Mouse (Mus musculus): ENCODE measurements around the gene Smg6. TPM values are rescaled to one million over a fixed set of nuclear protein-coding genes. Genes with fewer than 3 reads are reported as not detected.

The Smg6 gene
- total RNA-seq, 2 experiments from 2014 or later: 15.2 to 18.5 TPM

DNA sequence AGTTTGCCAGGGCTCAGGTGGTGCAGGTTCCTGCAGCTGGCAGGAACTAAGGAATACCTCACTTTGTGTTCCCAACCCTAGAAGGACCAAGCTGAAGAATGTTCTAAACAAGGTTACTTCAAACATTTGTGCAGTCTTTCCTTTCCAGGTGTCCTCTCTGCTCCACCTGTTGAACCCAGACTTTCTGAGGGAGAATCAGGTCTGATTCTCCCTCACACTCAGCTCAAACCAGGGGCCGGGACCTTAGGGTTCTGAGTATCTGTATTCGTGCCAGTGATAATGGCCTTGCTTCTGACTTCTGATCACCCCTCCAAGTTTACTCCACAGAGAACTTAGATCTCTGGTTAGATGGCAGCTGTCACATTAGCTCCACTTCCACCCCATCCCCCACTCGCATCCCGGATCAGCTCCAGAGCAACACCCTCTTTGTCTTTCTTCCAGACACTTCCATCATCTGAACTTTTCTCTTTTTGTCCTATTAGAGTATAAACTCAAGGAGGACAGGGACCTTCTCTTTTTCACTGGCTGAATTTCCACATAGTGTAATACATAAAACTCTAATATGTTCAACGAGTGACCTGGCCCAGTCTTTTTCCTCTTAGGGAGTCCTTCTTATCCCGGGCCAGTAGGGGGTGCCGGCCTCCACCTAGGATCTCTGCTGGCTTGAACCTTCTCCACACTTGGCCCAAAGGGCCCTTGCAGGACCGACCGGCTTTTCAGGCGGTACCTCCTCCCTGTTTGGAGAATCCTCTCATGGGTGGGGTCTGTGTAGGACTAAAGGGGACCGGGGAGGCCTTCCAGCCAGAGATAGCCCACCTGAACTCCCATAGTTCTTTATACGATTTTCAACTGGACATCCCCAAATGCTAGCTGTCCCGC, 267.0 kb downstream of the Smg6 start:
- peak; percentile 76 for DNase-seq

DNA sequence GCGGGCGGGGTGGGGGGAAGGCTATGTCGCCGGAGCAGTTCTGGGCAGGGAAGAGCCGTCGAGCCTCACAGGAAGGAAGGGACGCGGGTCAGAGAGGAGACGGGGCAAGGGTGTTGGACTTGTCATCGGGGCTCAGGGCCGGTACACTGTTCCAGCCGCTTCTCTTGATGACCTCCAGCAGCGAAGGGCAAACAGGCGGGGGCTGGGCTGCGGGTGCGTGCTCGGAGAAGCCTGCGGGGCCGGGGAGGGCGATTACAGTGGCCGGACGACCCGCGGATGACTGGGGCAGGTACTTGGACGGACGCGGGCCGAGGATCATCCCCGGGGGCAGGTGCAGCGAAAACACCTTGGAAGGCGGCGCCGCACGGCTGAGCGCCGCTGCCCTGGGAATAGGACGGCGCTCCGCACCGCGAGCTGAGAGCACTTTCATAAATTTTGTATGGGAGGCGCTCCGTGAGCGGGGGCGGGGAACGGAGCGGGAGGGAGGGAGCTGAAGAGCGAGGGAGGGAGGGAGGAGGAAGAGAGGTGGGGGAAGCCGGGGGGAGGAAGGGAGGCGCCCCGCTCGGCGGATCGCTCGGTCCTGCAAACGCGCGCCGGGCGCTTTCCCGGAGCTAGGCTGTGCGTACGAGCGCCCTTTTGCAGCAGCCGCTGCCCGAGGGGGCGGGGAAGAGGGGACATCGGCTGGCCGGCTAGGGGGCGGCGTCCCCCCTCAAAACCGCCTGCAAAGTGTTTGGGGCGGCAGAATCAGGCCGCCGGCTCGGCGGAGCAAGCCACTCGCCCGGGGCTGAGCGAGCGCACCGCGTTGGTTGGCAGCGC, 267.8 kb downstream of the Smg6 start, which contains the start of gene Rtn4rl1:
Rtn4rl1 (plus strand) TSS at position 528 of the 816 bp plus-strand sequence.
- peak; percentile 55 for DNase-seq

DNA sequence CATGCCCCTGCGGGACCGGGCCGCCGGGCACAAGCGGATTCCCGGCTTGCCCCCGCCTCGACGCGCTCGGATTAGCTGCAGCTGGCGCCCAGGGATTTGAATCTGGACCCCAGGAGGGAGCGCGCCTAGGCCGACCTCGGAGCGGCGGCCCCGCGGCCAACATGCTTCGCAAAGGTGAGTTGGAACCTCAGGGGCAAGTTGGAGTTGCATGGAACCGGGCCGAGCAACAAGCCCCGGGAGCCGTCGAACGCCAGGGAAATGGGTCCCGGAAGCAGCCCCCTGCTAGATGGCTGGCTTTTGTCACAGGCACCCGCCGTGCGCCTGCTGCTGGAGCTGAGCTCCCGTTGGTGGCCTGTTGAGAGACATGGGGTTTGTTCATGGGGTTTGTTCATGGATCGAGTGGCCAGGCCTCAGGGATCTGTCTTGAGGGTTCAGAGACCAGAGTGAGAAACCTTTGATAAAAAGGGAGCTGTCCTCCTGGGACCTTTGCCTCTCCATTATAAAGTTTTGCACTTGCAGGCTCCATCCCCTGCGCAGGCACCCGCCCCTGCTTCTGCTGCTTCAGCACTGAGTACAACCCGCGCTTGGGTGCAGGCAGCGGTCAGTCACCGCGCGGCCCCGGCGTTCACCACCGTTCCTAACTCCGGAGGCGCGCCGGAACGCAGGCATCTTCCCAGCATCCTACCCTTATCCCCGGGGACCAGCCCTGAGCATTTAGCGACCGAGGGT, 268.7 kb downstream of the Smg6 start:
- peak; percentile 44 for DNase-seq

DNA sequence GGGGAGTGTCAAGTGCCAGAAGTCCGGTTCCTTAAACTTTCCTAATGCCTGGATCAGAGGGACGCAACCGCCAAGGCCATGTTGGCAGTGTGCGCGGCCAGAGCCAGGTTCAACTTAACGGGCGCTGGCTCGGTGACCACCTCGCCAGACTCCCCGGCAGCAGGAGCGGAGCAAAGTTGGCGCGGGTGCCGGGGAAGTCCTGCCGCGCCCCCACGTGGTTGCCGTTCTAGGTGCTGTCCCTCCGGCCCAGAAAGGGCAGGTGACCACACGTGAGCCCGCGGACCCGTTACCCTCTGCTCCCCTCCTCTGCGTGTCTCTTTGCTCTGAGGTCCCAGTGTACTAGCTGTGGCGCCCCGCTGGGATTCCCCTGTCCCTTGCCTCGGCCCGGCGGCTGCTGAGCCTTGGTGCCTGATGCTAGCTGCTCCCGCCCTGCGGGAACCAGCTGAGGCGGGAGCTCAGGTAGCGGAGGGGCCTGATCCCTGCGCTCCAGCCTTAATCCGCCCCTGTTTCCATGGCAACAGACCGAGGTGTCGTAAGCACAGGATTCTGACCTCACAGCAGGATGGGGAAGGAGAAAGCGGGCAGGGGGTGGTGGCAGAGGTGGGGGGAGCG, 269.3 kb downstream of the Smg6 start:
- DNase-seq: peak; percentile 46

DNA sequence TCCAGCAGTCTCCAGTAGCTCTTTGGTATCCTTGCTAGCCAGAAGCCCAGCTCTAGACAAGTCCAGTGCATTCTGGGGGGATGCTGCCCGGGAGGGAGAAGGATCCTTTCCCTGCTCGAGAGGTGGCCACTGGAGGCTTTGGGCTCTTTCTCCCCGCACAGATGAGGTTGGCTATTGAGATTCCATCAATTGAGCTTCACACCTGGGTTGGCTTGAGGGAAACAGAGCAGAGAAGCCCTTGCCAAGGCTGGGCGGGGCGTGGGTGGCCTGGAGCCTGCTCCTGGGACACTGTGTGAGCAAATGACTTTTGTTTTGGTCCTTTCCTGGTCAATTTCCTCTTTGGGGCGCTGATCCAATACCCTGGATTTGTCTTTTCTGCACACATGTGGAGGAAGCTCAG, 270.5 kb downstream of the Smg6 start:
- no peak for DNase-seq

DNA sequence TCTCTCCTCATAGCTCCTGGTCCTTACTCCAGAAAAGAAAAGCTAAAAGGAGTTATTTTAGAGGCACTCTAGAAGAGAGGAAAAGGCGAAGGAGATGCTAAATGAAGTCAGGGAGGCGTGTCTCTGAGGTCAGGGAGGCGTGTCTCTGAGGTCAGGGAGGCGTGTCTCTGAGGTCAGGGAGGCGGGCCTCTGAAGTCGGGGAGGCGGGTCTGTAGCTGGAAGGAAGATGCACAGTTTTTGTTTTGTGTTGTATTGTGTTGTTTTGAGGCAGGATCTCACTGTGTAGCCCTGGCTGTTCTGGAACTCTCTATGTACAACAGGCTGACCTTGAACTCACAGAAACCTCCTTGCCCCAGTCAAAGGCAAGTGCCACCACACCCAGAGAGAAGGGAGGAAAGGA, 272.3 kb downstream of the Smg6 start:
- DNase-seq: no peak

DNA sequence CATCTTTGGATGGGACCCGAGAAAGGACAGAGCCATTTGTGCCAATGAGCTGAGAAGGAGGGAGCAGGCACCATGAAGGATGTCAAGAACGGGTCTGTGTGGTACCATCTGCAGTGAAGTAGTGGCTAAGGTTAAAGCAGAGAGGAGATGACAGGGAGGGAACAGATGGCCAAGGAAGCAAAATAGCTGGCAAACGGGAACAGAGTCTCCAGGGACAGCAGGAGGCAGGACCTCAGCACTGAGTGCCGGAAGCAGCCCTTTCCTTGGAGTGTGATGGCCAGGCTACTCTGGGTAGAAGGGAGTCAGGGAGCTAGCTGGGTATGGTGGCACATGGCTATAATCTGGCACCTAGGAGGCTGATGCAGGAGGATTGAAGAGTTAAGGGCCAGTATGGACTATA, 273.2 kb downstream of the Smg6 start:
- no peak for DNase-seq

DNA sequence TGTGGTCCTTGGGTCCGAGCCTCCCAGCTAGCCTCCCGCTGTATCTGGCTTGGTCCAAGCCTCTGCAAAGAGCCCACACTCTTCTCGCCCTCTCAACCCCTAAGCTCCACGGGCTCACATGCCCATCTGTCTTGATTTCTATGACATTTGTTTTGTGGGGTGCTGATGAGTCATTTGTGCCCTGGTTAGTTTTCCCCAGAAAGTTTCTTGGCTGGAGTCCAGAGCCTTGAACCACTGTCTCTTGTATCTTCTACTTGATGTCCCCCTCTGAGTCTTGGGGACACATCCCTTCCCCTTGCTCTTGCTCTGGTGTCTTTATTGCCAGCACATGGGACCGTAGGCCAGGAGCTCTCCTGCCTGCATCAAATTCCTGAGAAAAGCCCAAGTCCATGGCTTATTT, 274.3 kb downstream of the Smg6 start:
- no peak for DNase-seq

DNA sequence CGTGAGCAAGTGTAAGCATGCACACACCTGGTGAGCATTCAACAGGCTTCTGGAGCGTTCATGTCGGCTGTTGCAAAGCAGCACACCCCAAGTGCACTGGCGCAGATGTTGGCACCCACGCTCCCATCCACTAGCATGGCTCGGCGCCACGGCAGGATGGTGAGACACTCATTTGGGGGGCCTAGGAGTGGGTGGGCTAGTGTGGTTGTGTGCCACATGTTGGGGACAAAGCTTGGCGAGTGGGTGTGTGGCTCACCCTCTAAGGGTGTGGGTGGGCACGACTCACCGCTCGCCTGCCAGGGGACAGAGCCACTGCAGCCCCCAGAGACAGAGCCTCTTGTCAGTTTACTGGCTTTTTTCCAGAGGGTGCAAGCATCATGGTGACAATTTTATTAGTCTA, 275.3 kb downstream of the Smg6 start:
- no peak for DNase-seq

DNA sequence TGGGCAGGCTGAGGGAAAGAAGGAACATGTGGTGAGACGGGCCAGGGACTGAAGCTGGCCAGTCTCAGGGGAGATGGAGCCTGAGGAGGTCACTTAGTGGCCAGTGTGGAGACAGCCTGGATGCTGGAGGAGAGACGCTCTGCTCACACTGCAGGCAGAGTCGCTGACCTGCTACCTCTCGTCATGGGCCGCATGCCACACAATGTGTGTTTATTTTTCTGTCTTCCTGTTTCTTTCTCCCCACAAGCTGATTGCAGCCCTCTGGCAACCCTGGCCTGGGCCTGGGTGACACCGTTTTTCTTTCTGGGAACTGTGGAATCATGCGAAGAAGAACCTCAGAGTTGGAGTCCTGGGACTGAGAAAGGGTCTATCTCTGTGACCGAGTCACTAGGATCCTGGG, 276.1 kb downstream of the Smg6 start:
- no peak for DNase-seq

DNA sequence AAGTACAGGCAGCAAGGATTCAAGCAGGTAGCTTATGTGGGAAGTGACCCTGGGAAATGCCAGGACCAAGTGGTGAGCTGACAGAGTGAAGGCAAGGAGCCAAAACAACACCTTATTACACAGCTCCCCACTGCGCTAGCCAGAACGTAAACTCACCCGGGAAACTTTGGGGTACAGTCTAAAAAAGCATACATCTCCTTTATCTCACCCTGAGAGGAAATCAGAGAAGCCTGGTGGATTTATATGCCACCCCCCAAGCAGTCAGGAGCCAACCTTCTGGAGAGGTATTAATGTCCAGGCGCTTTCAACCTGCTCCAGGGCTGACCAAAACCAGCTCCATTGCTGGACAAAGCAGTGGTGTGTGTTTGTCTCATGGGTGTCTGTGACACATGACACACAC, 278.3 kb downstream of the Smg6 start:
- DNase-seq: no peak

DNA sequence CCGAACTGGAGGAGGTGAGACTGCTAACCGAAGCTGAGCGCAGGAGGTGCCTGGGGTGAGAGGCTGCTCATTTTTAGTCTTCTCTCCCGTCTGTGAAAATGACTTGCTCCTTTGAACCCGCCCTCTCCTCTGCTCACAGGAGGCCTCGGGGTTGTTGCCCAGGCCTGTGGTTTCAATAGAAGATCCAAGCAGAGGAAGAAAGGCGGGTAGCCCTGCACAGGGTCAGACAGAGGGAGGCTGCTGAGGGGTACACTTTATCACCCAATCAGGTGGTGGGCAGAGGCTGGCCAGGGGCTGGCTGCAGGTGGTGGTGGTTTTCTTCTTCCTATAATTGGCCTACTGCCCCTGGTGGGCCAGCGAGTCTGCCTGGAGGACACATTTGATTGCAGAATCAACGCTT, 278.8 kb downstream of the Smg6 start:
- DNase-seq: no peak

DNA sequence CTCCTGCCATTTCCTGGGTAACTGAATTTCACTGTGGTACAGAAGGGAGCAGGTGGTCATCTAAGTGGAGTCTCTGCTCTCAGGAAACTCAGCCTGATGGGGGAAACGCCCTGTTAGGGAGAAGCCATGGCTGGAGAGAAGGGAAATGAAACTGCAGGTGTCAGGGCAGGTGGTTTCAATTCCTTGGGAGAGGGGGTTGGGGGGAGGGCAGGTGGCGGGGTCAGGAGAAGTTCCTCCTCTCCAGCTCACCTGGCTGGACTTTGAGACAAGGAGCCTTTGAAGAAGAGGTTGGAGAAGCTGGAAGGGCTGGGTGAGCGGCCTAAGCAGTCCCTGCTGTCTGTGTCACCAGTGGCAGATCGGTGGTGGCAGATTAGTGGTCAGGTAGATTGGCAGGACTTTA, 280.7 kb downstream of the Smg6 start:
- DNase-seq: no peak

DNA sequence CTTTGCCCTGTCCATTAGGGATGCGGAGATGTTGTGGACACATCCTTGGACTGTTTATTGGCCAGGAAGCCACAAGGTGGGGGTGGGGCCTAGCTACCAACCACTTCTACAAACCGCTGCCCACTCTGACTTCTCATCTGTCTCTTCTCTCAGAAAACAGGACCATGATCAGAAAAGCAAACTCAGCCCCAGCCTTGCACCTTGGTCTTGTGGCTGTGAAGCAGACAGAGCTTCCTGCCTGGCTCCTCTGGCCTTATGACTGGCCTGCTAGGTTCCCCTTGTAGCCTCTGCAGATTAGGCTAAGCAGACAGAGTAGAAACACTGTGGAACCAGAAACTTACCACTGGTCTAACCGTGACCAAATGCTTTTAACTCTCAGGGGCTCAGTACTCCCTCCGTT, 283.7 kb downstream of the Smg6 start:
- no peak for DNase-seq

DNA sequence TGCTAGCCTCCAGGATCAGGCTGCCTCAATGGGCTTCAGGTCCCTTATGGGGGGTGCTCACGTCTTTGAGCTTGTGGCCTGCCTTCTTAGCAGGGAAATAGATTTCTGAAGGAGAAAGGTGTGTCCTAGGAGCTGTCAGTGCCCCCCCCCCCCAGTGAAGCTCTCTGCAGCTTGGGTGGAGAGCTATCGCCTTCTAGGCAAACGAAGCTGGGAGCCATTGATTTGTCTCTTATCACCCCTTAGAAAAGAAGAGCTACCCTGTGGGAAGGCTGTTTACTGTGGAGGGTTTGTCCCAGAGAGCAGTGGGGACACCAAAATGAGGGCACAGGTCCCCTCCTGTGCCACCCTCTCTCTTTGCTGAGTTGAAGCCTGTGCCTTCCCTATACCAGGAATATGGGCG, 284.5 kb downstream of the Smg6 start:
- no peak for DNase-seq

DNA sequence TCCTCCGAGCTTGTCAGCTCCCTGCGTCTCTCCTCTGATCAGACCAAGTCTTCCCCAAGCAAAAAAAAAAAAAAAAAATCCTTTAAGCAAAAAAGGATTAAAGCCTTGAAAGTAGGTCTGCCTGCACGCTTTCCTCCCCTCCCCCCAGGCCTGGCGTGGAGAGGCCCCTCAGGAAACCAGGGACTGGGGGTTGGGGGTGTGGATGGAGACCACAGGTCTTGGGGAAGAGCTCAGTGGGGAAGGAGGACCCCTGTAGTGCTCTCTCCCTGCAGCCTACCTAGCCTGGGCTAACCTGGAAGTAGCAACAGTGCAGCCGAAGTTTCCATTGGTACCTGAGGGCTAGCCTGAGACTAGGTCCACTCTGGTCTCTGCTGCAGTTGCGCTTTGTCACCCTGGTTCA, 285.1 kb downstream of the Smg6 start:
- no peak for DNase-seq

DNA sequence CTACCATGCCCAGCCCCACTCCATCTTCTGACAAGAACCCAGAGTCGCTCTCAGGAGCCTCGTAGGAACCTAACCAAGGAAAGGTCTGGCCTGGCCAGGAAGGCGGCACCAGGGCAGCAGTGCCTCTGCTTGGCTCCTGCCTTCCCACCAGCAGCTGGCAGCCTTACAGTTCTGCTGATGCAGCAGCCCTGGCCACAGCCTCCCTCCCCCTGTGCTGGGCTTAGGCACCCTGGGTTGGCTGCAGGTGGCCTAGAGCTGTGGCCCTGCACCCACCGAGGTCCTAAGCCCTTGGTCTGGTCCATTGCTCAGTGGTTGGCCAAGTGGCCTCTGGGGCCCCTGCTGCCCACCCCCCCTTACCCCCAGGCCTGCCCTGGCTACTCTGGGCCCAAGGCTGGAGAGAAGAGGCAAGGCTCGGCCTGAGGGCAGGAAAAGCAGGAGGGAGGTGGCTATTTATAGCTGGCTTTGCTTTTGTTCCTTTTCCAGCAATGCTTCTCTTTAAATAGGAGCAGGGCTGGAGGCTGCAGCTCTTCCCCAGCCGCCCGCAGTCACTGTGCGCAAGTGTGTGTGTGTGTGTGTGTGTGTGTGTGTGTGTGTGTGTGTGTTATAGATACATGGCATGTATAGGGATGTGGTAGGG, 286.5 kb downstream of the Smg6 start:
- peak; percentile 46 for DNase-seq

DNA sequence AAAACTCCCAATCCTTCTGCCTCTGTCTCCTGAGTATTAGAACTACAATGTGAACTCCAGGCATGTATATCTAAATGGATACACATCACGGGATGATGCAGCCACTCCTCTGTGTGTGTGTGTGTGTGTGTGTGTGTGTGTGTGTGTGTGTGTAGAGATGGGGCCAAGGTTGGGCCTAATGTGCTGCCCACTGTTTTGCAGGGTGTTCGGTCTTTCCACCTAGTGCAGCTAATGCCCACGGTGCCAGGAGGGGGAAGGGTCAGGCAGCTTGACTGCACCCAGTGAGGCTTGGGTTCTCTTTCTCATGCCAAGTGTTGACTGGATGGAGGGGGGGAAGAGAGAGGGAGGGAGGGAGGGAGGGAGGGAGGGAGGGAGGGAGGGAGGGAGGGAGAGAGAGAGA, 287.3 kb downstream of the Smg6 start:
- DNase-seq: no peak

DNA sequence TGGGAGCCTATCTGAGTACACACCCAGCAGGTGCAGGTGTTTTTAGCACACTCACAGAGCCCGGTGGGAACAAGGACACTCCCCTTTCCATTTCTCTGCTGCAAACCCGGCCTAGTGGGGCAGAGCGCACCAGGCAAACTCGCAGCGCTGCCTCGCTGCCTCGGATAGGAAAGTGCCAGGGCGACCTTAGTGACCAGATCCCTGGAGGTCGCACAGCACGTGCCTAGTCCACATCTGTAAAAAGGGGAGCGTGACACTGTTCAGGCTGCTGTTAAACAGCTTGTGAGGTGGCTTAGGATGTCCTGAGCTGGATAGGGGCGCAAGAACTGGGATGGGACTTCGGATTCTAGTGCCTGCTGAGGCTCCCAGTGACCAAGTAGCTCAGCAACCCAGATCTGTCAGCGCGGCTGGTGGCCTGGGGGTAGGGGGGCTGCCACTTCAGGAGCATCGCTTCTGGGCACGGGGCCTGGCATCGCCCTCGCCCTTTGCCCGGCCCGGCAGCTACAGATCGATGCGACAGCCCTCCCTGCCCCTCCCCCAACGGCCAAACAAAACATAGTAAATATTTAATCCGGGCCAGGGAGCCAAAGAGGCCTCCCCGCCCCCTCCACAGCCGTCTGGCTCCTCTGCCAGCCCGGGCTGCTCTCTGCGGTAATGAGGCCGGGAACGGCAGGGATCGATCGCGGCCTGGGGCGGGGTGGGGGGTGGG, 287.9 kb downstream of the Smg6 start:
- peak; percentile 46 for DNase-seq
